Mouse (Mus musculus) MEL (cell line): Measurements from ENCODE around the gene Zfand6. TPM values are rescaled to one million over a fixed set of nuclear protein-coding genes. Genes with fewer than 3 reads are reported as not detected.

Experiments
- DNase-seq: peaks from one replicate; pipeline ENCODE4 v3.0.0; 2011; ENCODE audit warnings: low read depth, low spot score
- H3K27ac ChIP-seq: 2 replicates; pipeline ENCODE4 v1.5.1; 2012; ENCODE audit warnings: low read depth, mild to moderate bottlenecking, control low read depth, low read length, moderate library complexity; ENCODE audit not compliant: control insufficient read depth
- H3K27me3 ChIP-seq, 2 experiments: fragments of 150-350 bp in 1 of 2; sonication (generic) in 1 of 2; 2 replicates each; pipeline ENCODE4 v1.6.1; 2012; ENCODE audit warnings: low read length in 2 of 2, mild to moderate bottlenecking in 2 of 2, improper control_type of control experiment in 1 of 2, moderate library complexity in 1 of 2; ENCODE audit not compliant: insufficient read depth in 2 of 2, control insufficient read depth in 1 of 2
- H3K36me3 ChIP-seq, 2 experiments: 2 replicates each; pipeline ENCODE4 v1.6.1; 2012 to 2014; ENCODE audit warnings: low read length in 2 of 2, improper control_type of control experiment in 1 of 2, inconsistent platforms in 1 of 2, mild to moderate bottlenecking in 1 of 2; ENCODE audit not compliant: insufficient read depth in 2 of 2, control insufficient read depth in 1 of 2
- H3K4me1 ChIP-seq, 2 experiments: fragments of 150-350 bp in 1 of 2; sonication (generic) in 1 of 2; 2 replicates each; pipeline ENCODE4 v1.6.1; 2012; ENCODE audit warnings: low read length in 2 of 2, improper control_type of control experiment in 1 of 2, mild to moderate bottlenecking in 1 of 2; ENCODE audit not compliant: insufficient read depth in 2 of 2, control insufficient read depth in 1 of 2
- H3K4me3 ChIP-seq, 2 experiments: fragments of 150-350 bp in 1 of 2; sonication (generic) in 1 of 2; 2 replicates each; pipeline ENCODE4 v1.5.1; 2012; ENCODE audit warnings: low read depth in 2 of 2, low read length in 2 of 2, mild to moderate bottlenecking in 2 of 2, moderate library complexity in 2 of 2, control low read depth in 1 of 2, improper control_type of control experiment in 1 of 2; ENCODE audit not compliant: control insufficient read depth in 1 of 2, insufficient read depth in 1 of 2
- H3K79me2 ChIP-seq: 2 replicates; pipeline ENCODE4 v1.6.1; 2012; ENCODE audit warnings: mild to moderate bottlenecking, low read length, moderate library complexity; ENCODE audit not compliant: control insufficient read depth, poor library complexity, insufficient read depth
- H3K9ac ChIP-seq: 2 replicates; pipeline ENCODE4 v1.6.1; 2012; ENCODE audit warnings: low read depth, mild to moderate bottlenecking, control low read depth, low read length, moderate library complexity; ENCODE audit not compliant: control insufficient read depth, poor library complexity, severe bottlenecking
- H3K9me3 ChIP-seq: fragments of 150-350 bp; sonication (generic); replicated peaks from 2 replicates; pipeline ENCODE4 v1.6.1; 2012; ENCODE audit warnings: mild to moderate bottlenecking, low read length, improper control_type of control experiment, moderate library complexity; ENCODE audit not compliant: insufficient read depth
- BHLHE40 ChIP-seq: IDR thresholded peaks from 2 replicates; pipeline ENCODE4 v1.6.1; 2012; ENCODE audit warnings: low read depth, mild to moderate bottlenecking, inconsistent platforms, low read length, improper control_type of control experiment, borderline replicate concordance
- CHD1 ChIP-seq: IDR thresholded peaks from 2 replicates; pipeline ENCODE4 v1.6.1; 2012; ENCODE audit warnings: low read depth, mild to moderate bottlenecking, inconsistent platforms, low read length, improper control_type of control experiment
- CTCF ChIP-seq, 3 experiments: IDR thresholded peaks in 2 of 3; conservative IDR thresholded peaks in 1 of 3; 2 replicates each; pipeline ENCODE4 v1.5.1; 2011 to 2012; ENCODE audit warnings: low read length in 3 of 3, low read depth in 2 of 3, mild to moderate bottlenecking in 2 of 3, improper control_type of control experiment in 1 of 3, inconsistent platforms in 1 of 3, mixed read lengths in 1 of 3, moderate library complexity in 1 of 3; ENCODE audit not compliant: control insufficient read depth in 1 of 3, insufficient read depth in 1 of 3, poor library complexity in 1 of 3, severe bottlenecking in 1 of 3
- ELF1 ChIP-seq: IDR thresholded peaks from 2 replicates; pipeline ENCODE4 v1.6.1; 2014; ENCODE audit warnings: low read depth, mild to moderate bottlenecking, inconsistent platforms, low read length, improper control_type of control experiment, moderate library complexity
- ETS1 ChIP-seq: IDR thresholded peaks from 2 replicates; pipeline ENCODE4 v1.6.1; 2012; ENCODE audit warnings: low read depth, mild to moderate bottlenecking, inconsistent platforms, low read length, improper control_type of control experiment, moderate library complexity
- GABPA ChIP-seq: IDR thresholded peaks from 2 replicates; pipeline ENCODE4 v1.6.1; 2012; ENCODE audit warnings: low read depth, mild to moderate bottlenecking, inconsistent platforms, low read length, improper control_type of control experiment, moderate library complexity
- HCFC1 ChIP-seq: IDR thresholded peaks from 2 replicates; pipeline ENCODE4 v1.6.1; 2012; ENCODE audit warnings: low read depth, mild to moderate bottlenecking, inconsistent platforms, low read length, improper control_type of control experiment, moderate library complexity
- JUND ChIP-seq: IDR thresholded peaks from 2 replicates; pipeline ENCODE4 v1.6.1; 2011; ENCODE audit warnings: low read depth, mild to moderate bottlenecking, improper control_type of control experiment, low read length
- MAFK ChIP-seq: IDR thresholded peaks from 2 replicates; pipeline ENCODE4 v1.6.1; 2011; ENCODE audit warnings: low read depth, mild to moderate bottlenecking, low read length, improper control_type of control experiment, borderline replicate concordance
- MAX ChIP-seq: IDR thresholded peaks from 2 replicates; pipeline ENCODE4 v1.6.1; 2011; ENCODE audit warnings: low read length, improper control_type of control experiment
- MAZ ChIP-seq: IDR thresholded peaks from 2 replicates; pipeline ENCODE4 v1.6.1; 2012; ENCODE audit warnings: low read depth, mild to moderate bottlenecking, inconsistent platforms, low read length, improper control_type of control experiment
- MEF2A ChIP-seq: IDR thresholded peaks from 2 replicates; pipeline ENCODE4 v1.6.1; 2014; ENCODE audit warnings: low read depth, mild to moderate bottlenecking, inconsistent platforms, low read length, improper control_type of control experiment; ENCODE audit not compliant: poor library complexity, insufficient replicate concordance, severe bottlenecking; ENCODE audit errors: extremely low read depth
- MYB ChIP-seq: IDR thresholded peaks from 2 replicates; pipeline ENCODE4 v1.6.1; 2011; ENCODE audit warnings: mild to moderate bottlenecking, low read depth, low read length, improper control_type of control experiment
- NRF1 ChIP-seq: IDR thresholded peaks from 2 replicates; pipeline ENCODE4 v1.6.1; 2014; ENCODE audit warnings: low read depth, mild to moderate bottlenecking, inconsistent platforms, low read length, improper control_type of control experiment, moderate library complexity; ENCODE audit not compliant: poor library complexity, insufficient read depth, severe bottlenecking
- POLR2A ChIP-seq, 2 experiments: IDR thresholded peaks; 2 replicates each; pipeline ENCODE4 v1.6.1; 2011 to 2012; ENCODE audit warnings: low read length in 2 of 2, mild to moderate bottlenecking in 2 of 2, control low read depth in 1 of 2, improper control_type of control experiment in 1 of 2, low read depth in 1 of 2, moderate library complexity in 1 of 2; ENCODE audit not compliant: control insufficient read depth in 1 of 2, insufficient read depth in 1 of 2, poor library complexity in 1 of 2
- POLR2AphosphoS2 ChIP-seq: IDR thresholded peaks from 2 replicates; pipeline ENCODE4 v1.6.1; 2011; ENCODE audit warnings: low read length, improper control_type of control experiment
- RAD21 ChIP-seq: IDR thresholded peaks from 2 replicates; pipeline ENCODE4 v1.6.1; 2011; ENCODE audit warnings: mild to moderate bottlenecking, low read depth, low read length, improper control_type of control experiment
- SMC3 ChIP-seq: IDR thresholded peaks from 2 replicates; pipeline ENCODE4 v1.6.1; 2011; ENCODE audit warnings: low read depth, low read length, improper control_type of control experiment
- TBP ChIP-seq: IDR thresholded peaks from 2 replicates; pipeline ENCODE4 v1.8.0; 2011; ENCODE audit warnings: low read depth, low read length, improper control_type of control experiment
- TCF12 ChIP-seq: IDR thresholded peaks from 2 replicates; pipeline ENCODE4 v1.6.1; 2014; ENCODE audit warnings: low read depth, mild to moderate bottlenecking, inconsistent platforms, low read length, improper control_type of control experiment, moderate library complexity
- UBTF ChIP-seq: IDR thresholded peaks from 2 replicates; pipeline ENCODE4 v1.6.1; 2012; ENCODE audit warnings: low read depth, mild to moderate bottlenecking, inconsistent platforms, low read length, improper control_type of control experiment, moderate library complexity, borderline replicate concordance; ENCODE audit not compliant: insufficient read depth
- USF1 ChIP-seq: IDR thresholded peaks from 2 replicates; pipeline ENCODE4 v1.6.1; 2014; ENCODE audit warnings: low read depth, mild to moderate bottlenecking, inconsistent platforms, low read length, improper control_type of control experiment, moderate library complexity
- USF2 ChIP-seq, 2 experiments: IDR thresholded peaks; 2 replicates each; pipeline ENCODE4 v1.6.1; 2011 to 2012; ENCODE audit warnings: improper control_type of control experiment in 2 of 2, low read length in 2 of 2, borderline replicate concordance in 1 of 2, inconsistent platforms in 1 of 2, low read depth in 1 of 2, mild to moderate bottlenecking in 1 of 2; ENCODE audit not compliant: insufficient read depth in 1 of 2
- polyA plus RNA-seq, 2 experiments: library from polyadenylated mRNA; stranded (reverse) in 1 of 2; unstranded in 1 of 2; fragments of >175 nt in 1 of 2; fragments of >200 nt in 1 of 2; gene quantifications; 2 replicates each; pipeline versions ENCODE4 v1.2.1 to v1.2.4; 2012; ENCODE audit warnings: low replicate concordance in 2 of 2, low read depth in 1 of 2; ENCODE audit not compliant: insufficient read length in 2 of 2, insufficient read depth in 1 of 2, missing spikeins in 1 of 2
- total RNA-seq: library from RNA; depleted of rRNA; stranded (reverse); fragments of 300-350 nt; gene quantifications from 2 replicates; pipeline ENCODE4 v1.2.3, GENCODE M21; 2012

The Zfand6 gene
- total and polyA plus RNA-seq, 3 experiments, result 20.3 to 315 (median 39.9) TPM

DNA sequence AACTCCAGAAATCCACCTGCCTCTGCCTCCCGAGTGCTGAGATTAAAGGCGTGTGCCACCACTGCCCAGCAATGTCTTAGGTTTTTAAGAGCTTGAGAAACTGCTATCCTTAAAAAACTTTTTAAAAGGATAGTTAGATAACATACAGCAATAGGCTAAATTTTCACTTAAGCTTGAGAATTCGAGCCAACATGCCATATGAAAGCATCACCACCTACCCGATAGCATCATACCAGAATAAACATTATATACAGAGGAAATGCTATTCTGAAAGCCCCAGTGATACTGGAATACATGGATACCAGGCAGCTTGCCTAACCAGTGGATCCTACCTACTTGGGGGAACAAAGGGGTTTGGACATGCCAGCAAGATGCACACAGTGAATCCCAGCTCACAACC lies 66.0 kb downstream of the Zfand6 start:
- H3K27me3 ChIP-seq, result no peaks in the 10 kb centered on the region
- no peaks in the 10 kb centered on the region for H3K79me2 ChIP-seq
- H3K36me3 ChIP-seq, result peaks cover 0 to 2% of the 10 kb centered on the region in 2 experiments; a peak in 2 of 4 replicates
- H3K4me1 ChIP-seq, result no peaks in the 10 kb centered on the region
- no peak for DNase-seq
- H3K9ac ChIP-seq, result no peak overlapping the region
- no peaks in the 10 kb centered on the region for H3K9me3 ChIP-seq
- no peak for TF ChIP-seq SMC3
- no peak for TF ChIP-seq RAD21
- no peak for TF ChIP-seq ETS1
- no peak for TF ChIP-seq POLR2AphosphoS2
- TF ChIP-seq UBTF, result no peak
- TF ChIP-seq HCFC1, result no peak
- no peak for TF ChIP-seq NRF1
- no peak for TF ChIP-seq MYB
- no peak for TF ChIP-seq CTCF (IDR thresholded peaks at IDR 0.05 in 2 of 3, conservative IDR thresholded peaks at IDR 0.05 in 1 of 3; ENCODE audit: control insufficient read depth in 1 of 3, insufficient read depth in 1 of 3, low read depth in 2 of 3, low read length in 3 of 3, poor library complexity in 1 of 3, severe bottlenecking in 1 of 3)
- no peak for TF ChIP-seq MAX
- no peak for TF ChIP-seq BHLHE40
- TF ChIP-seq GABPA, result no peak
- TF ChIP-seq USF2 (IDR thresholded peaks at IDR 0.05; ENCODE audit: borderline replicate concordance in 1 of 2, insufficient read depth in 1 of 2, low read depth in 1 of 2, low read length in 2 of 2), result no peak
- TF ChIP-seq USF1, result no peak
- TF ChIP-seq POLR2A (IDR thresholded peaks at IDR 0.05; ENCODE audit: control insufficient read depth in 1 of 2, insufficient read depth in 1 of 2, low read depth in 1 of 2, low read length in 2 of 2, poor library complexity in 1 of 2), result no peak
- no peak for TF ChIP-seq MAZ
- TF ChIP-seq CHD1, result no peak
- TF ChIP-seq ELF1, result no peak
- TF ChIP-seq, all 39 proteins: peak for 0
- no peak overlapping the region for H3K4me3 ChIP-seq
- H3K27ac ChIP-seq, result no peak overlapping the region

DNA sequence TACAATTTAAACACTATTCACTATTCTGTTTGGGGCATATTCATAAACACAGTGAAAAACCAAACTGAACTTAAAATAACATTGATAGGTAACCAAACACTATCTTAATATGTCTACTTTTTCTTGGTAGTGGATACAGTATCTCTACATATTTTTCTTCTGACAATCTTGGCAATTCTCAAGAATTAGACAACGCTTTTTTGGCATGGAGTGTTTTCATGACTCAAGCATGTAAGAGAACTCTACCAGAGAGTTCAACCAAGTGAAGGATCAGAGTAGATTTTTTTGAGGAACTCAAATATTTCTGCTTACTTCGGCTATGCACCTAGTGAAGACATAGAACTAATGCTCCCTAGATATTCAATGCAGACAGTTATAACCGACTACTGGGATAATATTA lies 68.8 kb downstream of the Zfand6 start:
- no peak overlapping the region for H3K4me3 ChIP-seq
- DNase-seq, result no peak
- no peak overlapping the region for H3K9ac ChIP-seq
- no peaks in the 10 kb centered on the region for H3K4me1 ChIP-seq
- H3K36me3 ChIP-seq, result peaks cover 0 to 2% of the 10 kb centered on the region in 2 experiments; a peak in 2 of 4 replicates
- H3K79me2 ChIP-seq, result no peaks in the 10 kb centered on the region
- no peak overlapping the region for H3K27ac ChIP-seq
- no peaks in the 10 kb centered on the region for H3K27me3 ChIP-seq
- TF ChIP-seq MAX (no peak), HCFC1 (no peak), POLR2A (IDR thresholded peaks at IDR 0.05; ENCODE audit: control insufficient read depth in 1 of 2, insufficient read depth in 1 of 2, low read depth in 1 of 2, low read length in 2 of 2, poor library complexity in 1 of 2) (no peak), TCF12 (no peak), RAD21 (no peak), MAFK (no peak), CTCF (IDR thresholded peaks at IDR 0.05 in 2 of 3, conservative IDR thresholded peaks at IDR 0.05 in 1 of 3; ENCODE audit: control insufficient read depth in 1 of 3, insufficient read depth in 1 of 3, low read depth in 2 of 3, low read length in 3 of 3, poor library complexity in 1 of 3, severe bottlenecking in 1 of 3) (no peak), MEF2A (no peak), TBP (no peak), JUND (no peak), MAZ (no peak), GABPA (no peak), SMC3 (no peak)
- H3K9me3 ChIP-seq, result no peaks in the 10 kb centered on the region
